Mouse (Mus musculus): ENCODE results near the gene Stk38.

GRCm38 (mm10) chr17:28947011-28947939, 60.5 kb downstream of the Stk38 start:
- no peak for TF ChIP-seq GATA1 (IDR thresholded peaks at IDR 0.05; ENCODE audit: borderline replicate concordance, low read length)
- no peak for TF ChIP-seq FLI1 (IDR thresholded peaks at IDR 0.05; ENCODE audit: low read length)

Data from megakaryocyte, embryonic 14.5 days (primary cell).